Mouse (Mus musculus) forebrain, embryonic 13.5 days (tissue): ENCODE results near the gene Tenm2. TPM values are rescaled to one million over a fixed set of nuclear protein-coding genes. Genes with fewer than 3 reads are reported as not detected.

ENCODE experiments used
- ATAC-seq: fragments of 200-750 bp; cut with Nextera tagmentation; 2 replicates; pipeline ENCODE4 v1.8.0; 2017
- H3K27ac ChIP-seq: fragments of 300-500 bp; sonication (generic); 2 replicates; pipeline ENCODE4 v1.5.1; 2015; ENCODE audit warnings: inconsistent platforms, mild to moderate bottlenecking, moderate library complexity
- H3K27me3 ChIP-seq: fragments of 300-500 bp; sonication (generic); 2 replicates; pipeline ENCODE4 v1.6.1; 2015; ENCODE audit warnings: mild to moderate bottlenecking, inconsistent platforms
- H3K36me3 ChIP-seq: fragments of 300-500 bp; sonication (generic); 2 replicates; pipeline ENCODE4 v1.6.1; 2015; ENCODE audit warnings: mild to moderate bottlenecking, inconsistent platforms; ENCODE audit not compliant: poor library complexity, severe bottlenecking
- H3K4me1 ChIP-seq: fragments of 300-500 bp; sonication (generic); 2 replicates; pipeline ENCODE4 v1.6.1; 2015; ENCODE audit warnings: inconsistent platforms
- H3K4me2 ChIP-seq: fragments of 300-500 bp; sonication (generic); 2 replicates; pipeline ENCODE4 v1.6.1; 2015; ENCODE audit warnings: inconsistent platforms, mild to moderate bottlenecking, moderate library complexity
- H3K4me3 ChIP-seq: fragments of 300-500 bp; sonication (generic); 2 replicates; pipeline ENCODE4 v1.5.1; 2015; ENCODE audit warnings: mild to moderate bottlenecking, inconsistent platforms
- H3K9ac ChIP-seq: fragments of 300-500 bp; sonication (generic); 2 replicates; pipeline ENCODE4 v1.6.1; 2015; ENCODE audit warnings: mild to moderate bottlenecking, inconsistent platforms
- H3K9me3 ChIP-seq: fragments of 300-500 bp; sonication (generic); replicated peaks from 2 replicates; pipeline ENCODE4 v1.6.1; 2016; ENCODE audit warnings: inconsistent platforms
- WGBS: fragments of 180-500 bp; shearing (Covaris S2); methylation state at CpG from one replicate; pipeline ENCODE4 v1.1.7; 2015; 5-methylcytosine and 5-hydroxymethylcytosine counted together
- polyA plus RNA-seq: library from polyadenylated mRNA; unstranded; fragments of >200 nt; fragmentation: Nextera tagmentation; extraction: Ambion mirVana; gene quantifications from 2 replicates; pipeline ENCODE4 v1.2.1, GENCODE M21; 2015

Gene Tenm2
- polyA plus RNA-seq, 1 experiment from 2014 or later = 18.2 TPM

GRCm38 (mm10) chr11:36001282-36001970, 1234.3 kb downstream of the Tenm2 start:
- peak overlapping the region; percentile 56 for H3K4me2 ChIP-seq
- peaks cover 26% of the 10 kb centered on the region for H3K4me1 ChIP-seq
- 6% methylated on average over 28 of the region's 28 CpGs for WGBS
- peak; percentile 92 for ATAC-seq
- peaks cover 11% of the 10 kb centered on the region; the same call in 1 of the 2 replicates for H3K27me3 ChIP-seq
- no peaks in the 10 kb centered on the region for H3K36me3 ChIP-seq
- peak overlapping the region; percentile 23 for H3K4me3 ChIP-seq
- 0 out of 2 replicates have a peak overlapping the region, but pooled peaks have one; percentile 4 for H3K27ac ChIP-seq
- H3K9me3 ChIP-seq = no peaks in the 10 kb centered on the region
- H3K9ac ChIP-seq = peak overlapping the region; percentile 30

DNA sequence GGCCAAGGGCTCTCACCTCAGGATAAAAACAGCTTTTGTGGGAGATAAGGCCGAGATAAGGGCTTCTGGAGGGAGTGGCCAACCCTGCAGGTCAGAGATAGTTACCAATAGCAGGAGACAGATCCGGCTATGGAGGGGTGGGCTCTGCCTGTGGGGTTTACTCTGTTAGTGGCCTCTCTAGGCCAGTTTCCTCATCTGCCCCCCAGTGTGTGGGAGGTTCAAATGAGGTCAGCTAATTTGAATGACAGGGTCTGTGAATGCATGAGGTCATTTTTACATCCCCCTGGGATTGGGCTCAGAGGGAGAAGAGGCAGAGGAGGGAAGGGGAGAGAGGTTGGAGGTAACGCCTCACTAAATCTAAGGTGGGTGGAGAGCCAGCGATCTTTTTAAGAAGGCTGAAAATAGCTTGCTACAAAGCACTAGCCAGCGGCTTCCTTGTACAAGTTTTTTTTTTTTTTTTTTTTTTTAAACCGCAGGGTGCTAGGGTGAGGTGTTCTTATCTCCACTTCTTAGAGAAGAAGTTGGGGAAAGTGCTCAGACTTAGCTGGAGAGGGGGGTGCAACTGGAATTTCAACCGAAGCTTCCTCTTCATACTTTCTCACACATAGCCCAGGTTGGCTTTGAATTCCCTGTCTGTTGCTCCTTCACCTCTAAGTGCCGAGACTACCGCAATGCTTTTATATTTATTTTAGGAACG, 1235.0 kb downstream of the Tenm2 start:
- peak overlapping the region; percentile 56 for H3K4me2 ChIP-seq
- 5% methylated on average over 10 of the region's 10 CpGs for WGBS
- H3K27ac ChIP-seq = no peak overlapping the region
- no peaks in the 10 kb centered on the region for H3K36me3 ChIP-seq
- H3K9ac ChIP-seq = peak overlapping the region; percentile 30; the same call in 1 of the 2 replicates
- H3K4me1 ChIP-seq = peaks cover 26% of the 10 kb centered on the region
- peaks cover 11% of the 10 kb centered on the region; the same call in 1 of the 2 replicates for H3K27me3 ChIP-seq
- H3K4me3 ChIP-seq = peak overlapping the region; percentile 23
- H3K9me3 ChIP-seq = no peaks in the 10 kb centered on the region
- peak; percentile 29 for ATAC-seq

DNA sequence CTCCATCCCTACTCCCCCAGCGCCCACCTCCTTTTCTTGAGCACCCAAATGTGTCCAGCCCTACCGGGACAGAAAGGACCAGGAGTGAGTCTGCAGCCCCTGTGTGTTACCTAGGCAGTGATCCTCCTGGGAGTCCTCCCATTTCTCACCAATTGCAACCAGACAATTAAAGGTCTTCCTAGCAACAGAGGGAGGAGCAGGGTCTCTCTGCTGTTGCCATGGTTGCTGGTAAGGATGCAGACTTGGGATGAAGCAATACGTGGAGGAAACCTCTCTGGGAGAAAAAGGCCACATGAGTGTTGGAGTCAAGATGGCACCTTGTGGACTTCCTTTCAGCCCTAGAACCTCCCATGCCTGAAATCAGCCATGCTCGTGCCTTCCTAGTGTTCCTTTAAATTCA, 1235.7 kb downstream of the Tenm2 start:
- Histone ChIP-seq H3K36me3 (no peaks in the 10 kb centered on the region), H3K4me1 (peaks cover 26% of the 10 kb centered on the region), H3K9ac (no peak overlapping the region), H3K4me2 (no peak overlapping the region), H3K4me3 (no peak overlapping the region), H3K27ac (no peak overlapping the region), H3K9me3 (no peaks in the 10 kb centered on the region), H3K27me3 (peaks cover 11% of the 10 kb centered on the region; the same call in 1 of the 2 replicates)
- WGBS = 11% methylated on average over 4 of the region's 4 CpGs
- ATAC-seq = no peak

GRCm38 (mm10) chr11:35998048-35998447, 1237.7 kb downstream of the Tenm2 start:
- no peaks in the 10 kb centered on the region for H3K9me3 ChIP-seq
- H3K9ac ChIP-seq = no peak overlapping the region
- no peaks in the 10 kb centered on the region for H3K36me3 ChIP-seq
- no peak overlapping the region for H3K4me2 ChIP-seq
- H3K4me1 ChIP-seq = peaks cover 26% of the 10 kb centered on the region
- ATAC-seq = no peak
- no peak overlapping the region for H3K4me3 ChIP-seq
- H3K27me3 ChIP-seq = peaks cover 7% of the 10 kb centered on the region; the same call in 1 of the 2 replicates
- WGBS = 91% methylated on average over 12 of the region's 12 CpGs
- no peak overlapping the region for H3K27ac ChIP-seq

GRCm38 (mm10) chr11:35995310-35995709, 1240.5 kb downstream of the Tenm2 start:
- ATAC-seq = no peak
- Histone ChIP-seq H3K36me3 (no peaks in the 10 kb centered on the region), H3K4me2 (no peak overlapping the region), H3K9ac (no peak overlapping the region), H3K27me3 (0 out of 2 replicates have a peak, but pooled peaks cover 2% of the 10 kb centered on the region), H3K4me1 (peaks cover 10% of the 10 kb centered on the region), H3K27ac (no peak overlapping the region), H3K9me3 (no peaks in the 10 kb centered on the region), H3K4me3 (no peak overlapping the region)

GRCm38 (mm10) chr11:35991846-35992245, 1243.9 kb downstream of the Tenm2 start:
- Histone ChIP-seq H3K9me3 (no peaks in the 10 kb centered on the region), H3K4me1 (no peaks in the 10 kb centered on the region; the same call in 1 of the 2 replicates), H3K4me3 (no peak overlapping the region), H3K36me3 (no peaks in the 10 kb centered on the region), H3K27me3 (0 out of 2 replicates have a peak, but pooled peaks cover 2% of the 10 kb centered on the region), H3K27ac (no peak overlapping the region), H3K9ac (no peak overlapping the region), H3K4me2 (no peak overlapping the region)
- peak; percentile 86; the same call in 1 of the 2 replicates for ATAC-seq
- 75% methylated on average over 2 of the region's 2 CpGs for WGBS

GRCm38 (mm10) chr11:35989967-35990366, 1245.8 kb downstream of the Tenm2 start:
- H3K9me3 ChIP-seq = no peaks in the 10 kb centered on the region
- ATAC-seq = no peak
- H3K9ac ChIP-seq = no peak overlapping the region
- H3K27me3 ChIP-seq = peaks cover 2% of the 10 kb centered on the region; the same call in 1 of the 2 replicates
- WGBS = 62% methylated on average over 4 of the region's 4 CpGs
- H3K4me1 ChIP-seq = peaks cover 9% of the 10 kb centered on the region
- H3K4me2 ChIP-seq = no peak overlapping the region
- no peak overlapping the region for H3K27ac ChIP-seq
- no peak overlapping the region for H3K4me3 ChIP-seq
- H3K36me3 ChIP-seq = no peaks in the 10 kb centered on the region

- WGBS = under 1% methylated on average over 19 of the region's 19 CpGs
- Histone ChIP-seq H3K4me1 (peaks cover 9% of the 10 kb centered on the region), H3K9ac (peak overlapping the region; percentile 53; the same call in 1 of the 2 replicates), H3K9me3 (no peaks in the 10 kb centered on the region), H3K4me2 (peak overlapping the region; percentile 57), H3K27me3 (peaks cover 8% of the 10 kb centered on the region; the same call in 1 of the 2 replicates), H3K4me3 (peak overlapping the region; percentile 25), H3K27ac (0 out of 2 replicates have a peak overlapping the region, but pooled peaks have one; percentile 20), H3K36me3 (no peaks in the 10 kb centered on the region)
- ATAC-seq = peak; percentile 88
Observed at GRCm38 (mm10) chr11:35985841-35986393, 1249.8 kb downstream of the Tenm2 start.

DNA sequence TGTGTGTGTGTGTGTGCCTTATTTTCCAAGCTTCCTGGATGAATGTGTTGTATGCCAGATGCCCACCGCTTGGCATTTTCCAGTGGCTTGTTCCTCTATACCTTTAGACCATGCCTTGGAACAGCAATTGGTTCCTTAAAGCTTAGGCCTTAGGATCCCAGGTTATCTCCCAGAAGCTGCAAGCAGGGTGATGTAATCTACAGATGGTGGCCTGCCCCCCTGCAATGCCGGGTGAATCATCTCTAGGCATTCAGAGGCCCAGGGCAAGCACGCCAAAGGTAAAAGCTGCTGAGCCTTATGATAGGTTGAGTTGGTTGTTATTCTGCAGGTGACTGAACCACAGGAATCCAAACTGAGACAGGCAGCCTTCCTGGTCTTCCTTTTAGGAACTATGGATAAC, 1253.0 kb downstream of the Tenm2 start:
- Histone ChIP-seq H3K36me3 (no peaks in the 10 kb centered on the region), H3K4me3 (no peak overlapping the region), H3K4me1 (peaks cover 34% of the 10 kb centered on the region), H3K27me3 (peaks cover 11% of the 10 kb centered on the region; the same call in 1 of the 2 replicates), H3K9ac (no peak overlapping the region), H3K27ac (no peak overlapping the region), H3K9me3 (no peaks in the 10 kb centered on the region), H3K4me2 (no peak overlapping the region)
- ATAC-seq = no peak
- WGBS = 85% methylated on average over 3 of the region's 3 CpGs

DNA sequence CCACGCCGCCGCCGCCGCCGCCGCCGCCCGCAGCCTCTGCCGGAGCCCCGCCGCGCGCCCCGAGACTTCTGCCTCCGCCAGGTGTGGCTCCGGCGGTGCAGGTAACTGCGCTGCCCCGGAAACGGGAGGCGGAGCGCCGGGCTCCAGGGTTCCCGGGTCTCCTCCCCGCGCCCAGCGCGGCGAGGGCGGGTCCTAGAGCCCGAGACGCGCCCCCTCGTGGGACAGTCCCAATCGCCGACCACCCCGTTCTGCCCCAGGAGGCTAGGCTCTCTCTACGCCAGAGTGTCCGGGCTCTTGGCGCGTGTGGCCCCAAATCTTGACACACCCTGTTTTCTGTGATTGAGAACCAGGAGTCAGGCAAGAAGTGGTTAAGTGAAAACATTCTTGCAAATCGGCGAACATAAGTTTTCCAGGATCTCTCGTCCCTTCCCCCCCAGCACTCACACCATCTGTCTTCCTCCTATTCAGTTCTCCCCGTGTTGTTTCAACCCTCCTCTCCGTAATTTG, 1255.3 kb downstream of the Tenm2 start, which contains the start of gene Wwc1:
Wwc1 (minus strand) TSS at position 117 of the 507 bp plus-strand sequence.
- ATAC-seq = peak; percentile 85
- H3K4me3 ChIP-seq = peak within 1 kb of the TSS; percentile 81
- no peaks in the 10 kb centered on the region for H3K9me3 ChIP-seq
- H3K27me3 ChIP-seq = peaks cover 11% of the 10 kb centered on the region; the same call in 1 of the 2 replicates
- H3K4me2 ChIP-seq = peak within 1 kb of the TSS; percentile 82
- H3K9ac ChIP-seq = peak within 1 kb of the TSS; percentile 89
- peak within 1 kb of the TSS; percentile 68 for H3K27ac ChIP-seq
- WGBS = under 1% methylated on average over 31 of the region's 47 CpGs
- H3K4me1 ChIP-seq = peaks cover 47% of the 10 kb centered on the region
- no peaks in the 10 kb centered on the region for H3K36me3 ChIP-seq

DNA sequence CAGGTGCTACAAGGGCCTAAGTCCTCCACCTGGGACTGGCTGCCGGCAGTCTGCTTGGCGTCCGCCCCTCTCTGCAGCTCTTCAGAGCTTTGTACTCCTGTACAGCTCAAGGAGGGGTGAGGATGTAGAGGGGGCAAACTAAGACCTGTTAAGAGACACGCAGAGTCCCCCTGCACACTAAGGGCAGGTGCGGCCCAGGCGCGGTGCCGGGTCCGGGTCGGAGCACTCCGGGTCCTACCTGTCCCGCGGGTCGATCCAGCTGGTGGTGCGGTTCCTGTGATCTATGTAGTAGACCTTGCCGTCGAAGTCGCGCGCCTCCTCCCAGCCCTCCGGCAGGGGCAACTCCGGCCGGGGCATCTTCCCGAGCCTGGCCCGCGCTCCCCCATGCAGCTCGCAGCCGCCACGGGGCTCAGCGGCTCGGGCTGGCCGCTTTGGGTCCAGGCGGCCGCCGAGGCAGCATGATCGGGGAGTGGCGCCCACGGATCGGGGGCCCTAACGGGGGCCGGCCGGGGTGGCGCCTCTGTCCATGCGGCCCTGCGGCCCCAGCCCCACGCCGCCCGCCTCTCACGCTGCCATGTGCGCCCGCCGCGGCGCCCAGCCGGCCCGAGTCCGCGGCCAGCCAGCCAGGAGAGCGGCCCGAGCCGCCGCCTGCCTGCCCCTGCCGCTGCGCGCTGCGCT, 1255.9 kb downstream of the Tenm2 start:
- Histone ChIP-seq H3K27me3 (peaks cover 11% of the 10 kb centered on the region; the same call in 1 of the 2 replicates), H3K9ac (peak overlapping the region; percentile 89), H3K27ac (peak overlapping the region; percentile 68), H3K9me3 (no peaks in the 10 kb centered on the region), H3K4me3 (peak overlapping the region; percentile 81), H3K4me2 (peak overlapping the region; percentile 82), H3K36me3 (no peaks in the 10 kb centered on the region), H3K4me1 (peaks cover 49% of the 10 kb centered on the region)
- peak; percentile 61 for ATAC-seq
- under 1% methylated on average over 53 of the region's 66 CpGs for WGBS
